Mouse (Mus musculus): ENCODE results near the gene Rps6ka5. TPM values are rescaled to one million over a fixed set of nuclear protein-coding genes. Genes with fewer than 3 reads are reported as not detected.

Gene Rps6ka5
- polyA plus RNA-seq (2017; shearing (Covaris generic)), result 12.9 TPM

GRCm38 (mm10) chr12:100726651-100727050 lies at the start of gene Rps6ka5:
Gene Rps6ka5 (minus strand): TSS chr12:100726983.

GRCm38 (mm10) chr12:100520794-100521186 lies 206.0 kb downstream of the Rps6ka5 start, which contains the start of gene Ttc7b:
Gene Ttc7b (minus strand): TSS chr12:100520826.

Other genes starting within 250 kb of the Rps6ka5 start
- gene Ttc7b, start 206.2 kb downstream of the Rps6ka5 start, polyA plus RNA-seq (2017; shearing (Covaris generic)), result 41.8 TPM
- 10.7 TPM for gene Dglucy, start 52.1 kb upstream of the Rps6ka5 start, polyA plus RNA-seq (2017; shearing (Covaris generic))
- gene Gpr68, start 181.2 kb upstream of the Rps6ka5 start, polyA plus RNA-seq (2017; shearing (Covaris generic)), result 72.9 TPM